Mouse (Mus musculus) right cerebral cortex, adult 18-20 months (tissue): ENCODE results near the gene Ift81.

ENCODE experiments used
- DNase-seq: peaks from one replicate; pipeline ENCODE4 v3.0.0; 2022; ENCODE audit warnings: mixed read lengths

Gene Ift81

DNA sequence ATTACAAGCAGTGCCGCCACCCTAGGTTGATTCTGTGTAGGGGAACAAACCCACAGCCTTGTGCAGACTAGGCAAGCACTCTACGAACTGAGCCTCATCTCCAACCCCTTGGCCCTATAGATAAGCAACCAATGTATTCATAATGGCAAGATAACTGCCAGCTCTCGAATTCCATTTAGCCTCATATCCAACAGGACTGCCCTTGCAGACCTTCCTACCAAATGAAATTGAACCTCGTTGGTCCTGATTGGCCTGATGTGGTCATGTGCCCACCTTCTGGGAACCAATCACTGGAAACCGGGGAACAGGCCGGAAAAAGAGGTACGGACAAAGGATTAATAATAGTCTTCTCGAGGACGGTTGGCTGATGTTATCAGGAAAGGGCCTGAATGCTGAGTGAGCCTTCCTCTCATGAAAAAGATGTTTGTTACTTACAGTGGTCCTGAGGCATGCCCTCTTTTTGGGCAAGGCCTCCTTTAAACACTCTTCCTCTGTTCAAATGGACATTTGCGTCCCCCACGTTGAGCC, 10.7 kb upstream of the Ift81 start:
- no peak for DNase-seq

DNA sequence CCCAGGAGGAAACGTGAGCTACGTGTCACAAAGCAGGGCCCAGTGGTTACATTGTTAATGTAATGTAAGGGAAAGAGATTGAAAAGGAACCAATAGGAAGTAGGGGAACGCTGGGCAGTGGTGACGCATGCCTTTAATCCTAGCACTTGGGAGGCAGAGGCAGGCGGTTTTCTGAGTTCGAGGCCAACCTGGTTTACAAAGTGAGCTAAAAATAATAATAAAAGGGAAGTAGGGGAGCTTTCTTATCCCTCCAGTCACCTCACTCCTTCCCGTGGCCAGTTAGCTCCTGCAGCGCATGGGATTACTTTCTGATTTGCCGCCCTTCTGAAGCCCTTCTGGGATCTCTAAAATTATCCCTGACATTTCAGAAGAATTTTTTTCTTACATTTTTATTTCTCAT, 9.5 kb upstream of the Ift81 start:
- DNase-seq = no peak

DNA sequence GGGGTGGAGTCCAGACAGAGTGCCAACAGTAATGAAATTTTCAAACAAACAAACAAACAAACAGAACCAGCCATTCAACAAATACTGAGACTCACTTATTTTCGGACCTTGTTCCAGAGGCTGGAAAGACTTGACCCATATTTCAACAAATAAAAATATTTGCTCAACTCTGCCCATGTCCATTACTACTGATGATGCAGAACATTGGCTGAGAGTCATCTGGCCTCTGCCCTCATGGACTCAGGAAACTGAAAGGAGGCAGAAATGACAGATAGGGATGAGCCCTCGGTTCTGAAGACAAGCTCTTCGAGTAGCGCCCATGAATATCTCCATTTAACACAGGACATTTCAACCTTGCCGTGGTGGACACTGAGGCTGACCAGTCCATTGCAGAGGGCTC, 8.2 kb upstream of the Ift81 start:
- no peak for DNase-seq

DNA sequence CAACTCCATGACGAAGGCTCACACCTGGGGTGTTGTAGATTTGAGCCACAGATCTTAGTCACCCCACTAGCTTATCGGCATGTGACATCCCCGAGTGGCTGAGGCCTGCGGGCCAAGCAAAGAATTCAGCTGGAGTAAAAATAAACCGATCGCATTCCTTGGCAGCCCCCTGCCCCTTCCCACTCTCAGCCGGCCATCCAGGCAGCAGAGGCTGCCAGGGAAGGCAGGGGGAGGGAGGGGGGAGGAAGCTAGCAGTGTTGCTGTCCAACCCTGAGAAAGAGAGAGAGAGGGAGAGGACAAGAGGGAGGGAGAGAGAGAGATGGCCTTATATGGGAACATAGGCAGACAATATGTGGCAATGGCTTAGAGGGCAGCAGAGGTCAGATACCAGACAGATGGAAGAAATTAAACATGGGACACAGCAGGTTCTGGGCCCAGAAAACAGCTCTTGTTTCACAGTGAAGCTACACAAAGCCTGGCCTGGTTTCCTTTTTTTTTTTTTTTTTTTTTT, 7.1 kb upstream of the Ift81 start:
- DNase-seq = no peak

DNA sequence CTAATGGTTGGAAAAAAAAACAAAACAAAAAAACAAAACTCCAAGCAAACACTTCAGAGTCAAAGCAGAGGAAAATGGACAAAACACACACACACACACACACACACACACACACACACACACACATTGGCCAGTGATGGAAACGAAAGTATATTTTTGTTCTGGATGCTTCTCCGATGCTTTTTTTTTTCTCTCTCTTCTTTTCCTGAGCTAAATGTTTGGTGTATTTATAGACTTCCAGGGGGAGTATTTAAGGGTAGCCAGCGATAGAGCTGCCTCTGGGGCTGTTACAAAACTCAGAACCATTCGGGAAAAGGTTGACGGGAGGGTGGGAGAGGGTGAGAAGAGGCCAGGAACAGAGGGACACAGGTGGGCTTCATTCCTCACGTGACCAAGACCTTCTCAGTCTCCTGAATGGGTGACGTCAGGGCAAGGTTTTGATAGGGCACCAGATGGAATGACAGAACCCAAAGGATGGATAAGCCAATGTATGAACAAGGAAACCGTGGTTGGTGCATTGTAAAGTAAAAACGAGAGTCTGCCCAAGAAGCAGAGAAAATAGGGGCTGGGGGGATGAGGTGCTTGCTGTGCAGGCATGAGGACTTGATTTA, 5.5 kb upstream of the Ift81 start:
- DNase-seq = no peak

DNA sequence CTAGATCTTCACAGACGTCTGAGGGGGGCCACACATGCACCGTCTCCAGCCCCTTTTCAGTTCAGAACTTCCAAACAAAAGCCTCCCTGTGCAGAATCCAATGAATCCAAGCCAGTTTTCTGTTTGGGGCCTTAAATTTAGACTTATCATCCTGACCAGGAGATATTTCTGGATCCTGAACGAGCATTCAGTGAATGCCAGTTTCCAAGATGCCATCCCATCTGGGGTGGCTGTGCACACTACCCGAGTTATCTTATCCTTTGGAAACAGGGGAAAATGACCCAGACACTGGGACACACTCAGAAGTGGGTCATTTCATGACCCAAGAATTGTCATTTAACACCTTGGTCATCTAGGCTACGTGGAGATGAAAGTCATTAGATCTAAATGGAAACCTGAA, 3.4 kb upstream of the Ift81 start:
- no peak for DNase-seq

DNA sequence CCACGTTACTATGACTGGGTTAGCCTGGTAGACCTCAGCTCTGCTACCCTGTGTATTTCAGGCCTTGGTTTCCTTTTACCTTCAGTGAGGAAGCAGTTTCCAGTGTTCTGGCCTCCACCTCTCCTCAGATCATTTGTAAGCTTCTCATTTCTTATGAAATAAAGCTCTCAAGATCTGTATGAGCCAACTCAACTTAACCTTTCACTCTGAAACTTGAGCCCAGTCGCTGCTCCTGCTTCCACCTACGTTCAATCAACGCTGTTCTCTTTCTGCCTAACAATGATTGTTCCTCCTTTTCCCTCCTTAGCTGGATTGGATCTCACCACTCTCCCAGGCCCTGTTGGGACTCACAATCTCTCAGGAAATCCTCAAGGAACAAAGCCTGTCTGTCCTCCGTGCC, 2.7 kb downstream of the Ift81 start:
- no peak for DNase-seq

DNA sequence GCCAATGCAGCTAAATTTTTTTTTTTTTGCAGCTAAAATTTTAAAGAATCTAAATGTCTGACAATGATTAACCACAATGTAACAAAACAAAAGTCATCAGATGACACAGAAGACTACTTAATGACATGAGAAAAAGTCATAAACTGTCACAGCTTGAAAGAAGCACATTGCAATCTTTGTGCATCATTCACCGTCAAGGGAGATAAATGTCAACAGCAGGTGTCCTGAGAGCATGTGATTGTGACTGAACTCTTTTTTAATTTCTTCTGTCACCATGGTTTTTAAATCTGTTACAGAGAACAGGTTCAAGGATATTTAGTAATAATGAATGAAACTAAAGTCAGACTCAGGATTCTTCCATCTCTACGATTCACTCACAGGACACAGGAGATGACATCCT, 9.4 kb downstream of the Ift81 start:
- no peak for DNase-seq

DNA sequence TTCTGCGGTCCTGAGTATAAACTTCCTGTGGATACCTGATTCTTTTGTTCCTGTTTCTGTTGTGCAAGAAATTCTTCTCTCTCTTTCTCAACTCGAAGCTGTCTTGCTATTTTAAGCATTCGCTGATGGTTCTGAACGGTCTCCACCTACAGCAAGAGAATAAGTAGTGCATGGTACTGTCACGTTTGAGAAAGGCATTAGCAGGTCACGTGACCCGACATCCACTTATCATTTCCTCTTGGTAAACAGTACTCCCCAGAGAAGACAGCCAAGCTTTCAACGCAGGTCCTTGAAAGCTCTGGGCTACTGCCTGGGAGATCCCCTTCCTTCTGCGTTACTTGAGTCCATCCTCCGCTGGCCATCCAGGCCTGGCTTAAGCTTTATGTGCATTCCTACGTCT, 12.1 kb downstream of the Ift81 start:
- peak; percentile 38 for DNase-seq

DNA sequence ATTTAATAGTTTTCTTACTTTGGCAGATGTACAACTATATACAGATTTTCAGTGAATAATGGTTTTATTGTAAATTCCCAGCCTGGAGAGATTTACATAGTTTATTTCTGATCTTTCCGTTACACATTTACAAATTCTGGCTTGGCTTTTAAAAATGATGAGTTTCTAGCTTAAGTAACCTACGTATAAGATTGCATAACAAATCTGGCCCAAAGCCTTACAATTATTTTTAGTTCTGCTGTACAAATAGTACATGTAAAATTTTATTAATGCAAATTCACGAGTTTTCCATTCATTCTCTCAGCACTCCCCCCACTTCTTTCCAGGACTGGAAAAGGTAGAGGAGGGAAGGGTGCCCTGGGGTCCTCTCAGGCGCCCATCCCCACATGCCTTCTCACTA, 18.8 kb downstream of the Ift81 start:
- no peak for DNase-seq

DNA sequence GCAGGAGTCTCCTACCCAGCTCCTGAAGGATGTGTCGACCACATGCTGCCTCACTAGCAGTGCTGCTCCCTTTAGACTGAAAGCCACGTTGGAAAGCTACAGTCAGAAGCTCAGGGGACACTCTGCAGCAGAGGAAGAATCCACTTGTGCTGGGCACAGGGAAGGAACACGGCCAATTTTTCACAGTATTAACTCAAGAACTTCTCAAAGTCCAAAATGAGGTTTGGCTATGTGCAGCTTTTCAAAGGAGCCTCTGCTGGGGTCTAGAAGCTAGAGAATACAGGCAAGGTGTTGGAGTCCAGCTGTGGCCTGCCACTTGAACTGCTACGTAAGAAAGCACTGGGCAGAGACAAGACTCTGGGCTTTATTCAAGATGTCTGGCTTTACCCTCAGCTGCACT, 24.4 kb downstream of the Ift81 start:
- DNase-seq = no peak

DNA sequence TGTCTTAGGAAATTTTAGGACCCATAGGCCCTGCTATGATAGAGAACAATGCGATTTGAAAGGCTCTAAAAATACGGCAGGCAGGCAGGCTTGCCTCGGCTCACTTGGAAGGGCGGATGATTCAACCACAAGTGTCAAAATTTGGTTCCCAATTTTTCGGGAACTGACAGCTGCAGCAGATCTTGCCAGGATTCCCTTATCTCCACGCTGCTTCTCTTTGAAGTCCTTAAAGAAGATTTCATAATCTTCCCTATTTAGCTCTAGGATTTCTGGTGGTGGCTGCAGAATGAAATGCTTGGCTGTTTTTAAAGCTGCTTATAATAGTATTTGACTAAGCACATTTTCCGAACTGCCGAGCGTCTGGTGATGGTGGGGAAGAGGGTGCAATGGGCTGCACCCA, 28.8 kb downstream of the Ift81 start:
- peak; percentile 84 for DNase-seq

DNA sequence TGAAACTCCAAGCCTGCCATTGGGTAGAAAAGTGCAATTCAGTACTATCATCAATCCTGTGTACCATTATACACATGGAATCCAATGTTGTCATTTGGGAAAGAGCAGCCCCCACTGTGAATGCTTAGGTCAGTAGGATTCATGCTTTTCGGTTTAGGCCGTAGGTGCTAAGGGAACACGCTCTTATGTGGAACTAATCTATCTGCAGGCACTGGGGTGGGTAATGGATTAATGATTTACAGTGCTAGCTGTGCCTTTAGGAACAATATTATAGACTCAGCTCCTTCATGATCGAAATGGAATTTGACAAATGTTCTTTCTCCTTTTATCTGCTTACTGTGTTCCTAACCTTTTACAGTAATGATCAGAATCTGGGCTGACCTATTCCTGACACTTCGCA, 30.2 kb downstream of the Ift81 start:
- no peak for DNase-seq

DNA sequence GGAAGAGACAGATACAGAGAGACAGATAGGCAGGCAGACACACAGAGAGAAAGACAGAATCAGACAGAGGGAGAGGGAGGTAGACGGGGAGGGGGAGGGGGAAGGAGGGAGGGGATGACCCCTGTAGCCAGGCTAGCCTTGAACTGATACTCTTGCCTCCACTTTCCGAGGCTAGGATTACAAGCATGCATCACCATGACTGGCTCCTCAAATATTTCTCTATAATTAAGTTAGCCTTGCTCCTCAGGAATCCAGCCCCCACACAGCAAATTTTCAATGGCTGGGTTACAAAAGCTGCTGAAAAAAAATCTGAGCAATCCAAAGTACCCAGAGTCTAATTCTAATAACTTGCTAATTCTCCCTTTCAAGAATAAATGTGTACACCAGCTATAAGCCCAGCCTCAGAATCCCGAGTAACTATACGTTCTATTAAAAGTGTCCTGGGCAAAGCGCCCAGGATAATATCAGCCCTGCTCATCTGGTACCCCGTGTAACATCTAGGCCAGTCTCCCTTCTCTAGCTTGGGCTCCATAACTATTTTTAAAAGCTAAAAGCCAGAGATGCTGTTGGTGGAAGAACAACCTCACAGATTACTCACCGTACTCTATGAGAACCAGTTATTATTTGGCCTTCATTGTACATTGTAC, 37.5 kb downstream of the Ift81 start:
- DNase-seq = no peak

DNA sequence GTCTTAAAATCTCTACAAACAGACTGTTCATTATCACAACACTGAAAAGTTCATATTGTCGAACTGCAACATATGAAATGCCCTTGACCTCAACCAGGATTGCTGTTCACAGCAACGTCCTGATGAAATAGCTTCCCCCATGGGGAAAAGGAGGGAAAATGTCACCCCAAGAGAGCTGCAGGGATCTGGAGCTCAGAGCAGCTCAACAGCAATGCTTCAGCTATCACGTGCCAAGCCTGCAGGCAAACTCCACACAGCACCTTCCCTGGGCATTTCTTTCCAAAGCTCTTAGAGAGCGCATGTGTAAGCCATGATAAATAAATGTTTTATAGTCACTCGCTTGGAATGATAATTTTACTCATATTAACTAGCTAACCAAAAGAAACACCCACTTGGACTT, 42.3 kb downstream of the Ift81 start:
- DNase-seq = no peak

DNA sequence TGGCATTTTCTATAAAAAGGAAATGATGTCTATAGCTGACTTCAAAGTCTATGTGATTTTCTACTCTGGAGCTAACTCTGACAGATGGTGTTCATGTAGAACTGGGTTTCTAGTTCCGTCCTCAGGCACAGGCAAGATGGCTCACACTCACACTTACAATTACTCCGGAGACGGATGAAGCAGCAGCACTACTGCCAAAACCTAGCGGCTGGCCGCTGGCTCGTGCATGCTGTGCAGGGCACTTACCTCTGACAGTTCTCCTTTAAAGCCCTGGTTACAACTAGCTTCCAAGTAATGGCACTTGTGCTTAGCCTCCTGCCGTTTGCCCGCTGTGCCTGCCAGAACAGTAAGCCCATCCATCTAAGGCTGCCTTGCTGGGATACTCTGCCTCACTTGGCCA, 47.7 kb downstream of the Ift81 start:
- peak; percentile 78 for DNase-seq

DNA sequence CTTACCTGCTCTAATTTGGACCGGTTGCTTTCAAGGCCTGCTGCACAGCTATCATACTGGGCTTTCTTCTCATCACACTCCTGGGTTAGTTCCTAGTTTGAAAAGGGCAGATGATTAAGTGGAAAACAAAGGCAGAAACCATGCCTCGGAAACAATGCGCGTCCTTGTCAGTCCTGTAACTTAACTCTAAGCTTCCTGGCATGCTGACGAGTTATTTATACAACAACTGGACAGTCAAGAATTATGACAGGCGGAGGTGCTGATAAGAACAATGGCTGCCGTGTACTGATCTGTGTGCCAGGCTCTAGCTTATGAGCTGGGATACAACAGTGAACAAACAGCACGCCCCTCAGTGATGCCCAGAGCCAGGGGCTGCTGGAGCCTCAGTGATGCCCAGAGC, 53.7 kb downstream of the Ift81 start:
- DNase-seq = no peak

DNA sequence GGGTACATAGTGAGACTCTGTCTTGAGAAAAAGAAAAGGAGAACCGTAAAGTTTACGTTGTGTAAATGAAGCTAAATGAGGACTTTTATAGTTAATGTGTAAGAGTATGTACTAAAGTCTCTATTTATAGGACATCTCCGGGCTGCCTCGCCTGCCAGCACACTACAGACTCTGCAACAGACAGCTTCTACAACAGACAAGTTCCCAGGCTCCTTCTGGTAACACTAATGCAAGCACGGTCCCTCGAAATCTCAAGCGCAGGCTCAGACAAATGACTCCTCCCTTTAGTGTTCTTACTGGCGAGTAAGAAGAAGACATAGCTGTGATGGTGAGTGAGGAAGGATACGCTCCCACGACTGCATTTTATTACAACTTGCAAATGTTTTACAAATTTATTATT, 56.2 kb downstream of the Ift81 start:
- DNase-seq = no peak

DNA sequence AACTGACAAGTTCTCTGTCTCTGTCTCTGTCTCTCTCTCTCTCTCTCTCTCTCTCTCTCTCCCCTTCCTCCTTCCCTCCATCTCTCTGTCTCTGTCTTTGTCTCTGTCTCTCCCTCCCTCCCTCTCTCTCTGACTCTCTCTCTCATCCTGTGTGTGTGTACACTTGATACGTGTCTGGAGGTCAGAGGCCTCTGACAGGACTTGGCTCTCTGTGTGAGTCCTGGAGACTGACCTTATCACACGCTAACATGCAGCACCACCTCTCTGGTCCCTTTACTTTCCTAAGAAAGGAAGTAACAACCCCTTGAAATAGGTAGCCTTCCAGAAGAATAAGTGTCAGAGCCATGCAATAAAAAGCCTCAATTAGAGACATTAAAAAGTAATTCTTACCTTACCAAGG, 59.2 kb downstream of the Ift81 start:
- no peak for DNase-seq

DNA sequence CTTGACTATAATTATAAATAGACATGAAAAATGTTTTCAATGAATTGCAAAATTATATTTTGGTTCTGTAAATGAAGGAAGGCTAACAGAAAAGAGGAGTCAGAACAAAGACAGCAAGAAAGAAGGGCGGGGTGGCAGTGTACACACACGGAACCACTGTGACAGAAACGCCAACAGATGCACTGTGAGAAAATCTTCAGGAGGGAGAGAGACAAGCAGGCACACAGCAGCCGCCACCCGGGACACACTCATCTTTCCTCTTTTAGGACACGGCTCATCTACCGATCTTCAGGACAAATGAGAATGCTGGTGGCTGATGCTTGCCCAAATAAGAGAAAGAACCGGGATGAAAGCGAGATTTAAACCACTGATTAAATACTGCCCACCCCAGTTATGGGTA, 61.7 kb downstream of the Ift81 start:
- peak; percentile 48 for DNase-seq

DNA sequence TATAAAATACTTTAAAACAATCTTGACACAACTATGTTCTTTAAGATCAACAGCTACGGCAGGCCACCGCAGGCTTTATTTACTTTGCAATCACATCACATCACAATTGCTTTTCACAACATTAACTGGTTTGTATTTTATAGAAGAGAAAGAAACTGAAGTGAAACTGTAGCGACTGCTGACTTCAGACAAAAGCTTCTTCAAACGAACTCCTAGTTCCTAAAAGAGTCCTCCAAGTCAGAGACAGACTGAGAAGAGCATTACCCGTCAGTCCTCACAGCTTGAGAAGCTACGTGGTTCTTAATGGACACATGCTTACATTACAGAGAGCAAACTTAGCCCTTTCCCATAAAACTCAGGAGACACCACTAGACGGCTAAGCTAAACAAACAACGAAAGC, 63.9 kb downstream of the Ift81 start:
- DNase-seq = no peak

DNA sequence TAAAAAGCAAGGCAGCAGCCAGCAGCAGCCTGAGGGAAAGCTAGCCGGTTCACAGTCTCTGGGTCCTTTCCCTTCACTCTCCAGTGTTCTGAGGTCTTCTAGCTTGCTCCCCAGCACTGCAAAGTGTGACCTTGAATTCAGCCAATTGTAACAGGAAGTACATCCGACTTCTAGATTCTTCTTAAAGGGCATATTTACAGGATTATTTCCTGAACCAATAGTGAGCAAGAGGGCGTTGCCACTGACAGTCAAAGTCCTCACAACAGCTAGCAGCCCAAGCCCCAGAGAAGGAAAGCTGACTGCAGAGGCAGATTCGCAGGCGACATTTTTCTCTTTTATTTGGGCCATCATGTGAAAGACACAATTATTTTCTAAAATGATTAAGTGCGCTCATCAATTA, 65.6 kb downstream of the Ift81 start:
- no peak for DNase-seq

DNA sequence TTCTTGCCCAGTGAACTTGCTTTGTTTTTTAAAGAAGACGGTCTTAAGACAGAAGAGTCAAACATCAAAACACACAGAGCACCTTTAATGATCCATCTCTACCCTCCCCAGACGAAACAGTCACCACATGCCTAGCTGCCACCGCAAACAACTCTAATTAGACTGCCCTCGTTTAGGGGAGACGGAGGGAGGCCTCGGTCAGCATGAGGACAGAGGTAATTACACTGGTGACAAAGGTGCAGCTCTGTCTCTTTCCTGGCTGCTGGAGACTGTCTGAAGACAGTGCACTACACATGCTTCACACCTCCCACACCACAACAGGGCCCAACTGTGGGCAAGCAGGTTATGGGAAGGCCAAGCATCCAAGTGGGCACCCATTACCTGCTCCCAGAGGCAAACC, 66.5 kb downstream of the Ift81 start:
- no peak for DNase-seq

DNA sequence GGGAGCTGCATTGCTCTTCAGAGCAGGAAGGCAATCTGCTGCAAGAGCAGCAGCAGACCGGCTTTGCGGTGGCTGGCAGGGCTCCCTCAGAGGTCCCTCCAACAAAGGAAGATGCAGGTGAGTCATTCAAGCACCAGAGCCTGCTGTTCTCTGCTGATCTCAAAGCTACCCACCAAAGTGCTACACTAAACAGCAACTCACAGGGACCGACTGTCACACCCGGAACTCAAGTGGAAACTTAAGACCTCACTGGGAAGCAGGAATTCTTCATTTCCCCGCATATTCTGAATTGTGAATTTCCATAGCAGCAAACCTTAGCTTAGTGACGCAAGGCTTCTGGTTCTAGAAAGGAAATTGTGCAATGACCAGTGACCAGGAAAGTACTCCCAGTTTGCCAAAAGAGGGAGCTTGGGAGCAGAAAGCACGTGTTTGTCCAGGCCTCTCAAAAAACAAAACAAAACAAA, 67.0 kb downstream of the Ift81 start:
- peak; percentile 65 for DNase-seq

DNA sequence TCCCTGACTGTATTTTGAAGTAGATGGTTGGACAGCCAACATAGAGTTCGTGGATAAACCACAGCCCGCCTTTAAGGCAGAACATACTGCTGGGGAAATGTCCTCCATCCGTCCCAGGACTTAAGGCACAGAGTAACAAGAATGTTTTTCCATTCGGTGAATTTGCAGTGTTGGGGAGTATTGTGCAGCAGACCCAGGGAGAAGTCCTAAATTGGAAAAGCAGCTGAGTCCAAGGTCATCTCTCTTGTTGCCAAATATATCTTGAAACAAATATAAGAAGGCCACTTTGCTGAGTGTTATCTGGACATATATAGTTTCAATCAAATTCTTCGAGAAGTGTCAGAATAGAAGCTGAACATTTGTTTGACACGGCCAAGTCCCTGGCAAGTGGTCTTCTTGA, 70.9 kb downstream of the Ift81 start:
- DNase-seq = no peak
